Mouse (Mus musculus) right cerebral cortex, postnatal 4 days (tissue): ENCODE data around the gene 2010111I01Rik.

Source experiments
- DNase-seq: peaks from one replicate; pipeline ENCODE4 v3.0.0-alpha.2; 2022

The 2010111I01Rik gene

GRCm38 (mm10) chr13:63170282-63171073 is 205.8 kb downstream of the 2010111I01Rik start:
- no peak for DNase-seq

GRCm38 (mm10) chr13:63171347-63172096 is 206.8 kb downstream of the 2010111I01Rik start:
- DNase-seq: no peak

GRCm38 (mm10) chr13:63172097-63172445 is 207.4 kb downstream of the 2010111I01Rik start:
- no peak for DNase-seq

- no peak for DNase-seq
Observed at GRCm38 (mm10) chr13:63174252-63175020, 209.7 kb downstream of the 2010111I01Rik start.

GRCm38 (mm10) chr13:63176131-63176530 is 211.4 kb downstream of the 2010111I01Rik start:
- no peak for DNase-seq

- no peak for DNase-seq
Observed at GRCm38 (mm10) chr13:63177232-63177631, 212.5 kb downstream of the 2010111I01Rik start.

GRCm38 (mm10) chr13:63180641-63181235 is 216.0 kb downstream of the 2010111I01Rik start:
- DNase-seq: no peak

GRCm38 (mm10) chr13:63184946-63185345 is 220.3 kb downstream of the 2010111I01Rik start:
- DNase-seq: no peak

GRCm38 (mm10) chr13:63186217-63186616 is 221.5 kb downstream of the 2010111I01Rik start:
- DNase-seq: no peak

GRCm38 (mm10) chr13:63186642-63187041 is 221.9 kb downstream of the 2010111I01Rik start:
- no peak for DNase-seq

- no peak for DNase-seq
Observed at GRCm38 (mm10) chr13:63187145-63188143, 222.8 kb downstream of the 2010111I01Rik start.

GRCm38 (mm10) chr13:63188306-63188705 is 223.6 kb downstream of the 2010111I01Rik start:
- peak; percentile 25 for DNase-seq

- DNase-seq: no peak
Observed at GRCm38 (mm10) chr13:63188811-63189210, 224.1 kb downstream of the 2010111I01Rik start.

GRCm38 (mm10) chr13:63193423-63193822 is 228.7 kb downstream of the 2010111I01Rik start:
- no peak for DNase-seq

GRCm38 (mm10) chr13:63198038-63198437 is 233.3 kb downstream of the 2010111I01Rik start:
- DNase-seq: no peak

- no peak for DNase-seq
Observed at GRCm38 (mm10) chr13:63199588-63199987, 234.9 kb downstream of the 2010111I01Rik start.

- no peak for DNase-seq
Observed at GRCm38 (mm10) chr13:63203502-63204278, 239.0 kb downstream of the 2010111I01Rik start.

GRCm38 (mm10) chr13:63205750-63206149 is 241.1 kb downstream of the 2010111I01Rik start:
- no peak for DNase-seq

GRCm38 (mm10) chr13:63206396-63206795 is 241.7 kb downstream of the 2010111I01Rik start:
- DNase-seq: no peak

- DNase-seq: no peak
Observed at GRCm38 (mm10) chr13:63216537-63216936, 251.8 kb downstream of the 2010111I01Rik start.
